Mouse (Mus musculus): ENCODE measurements at regions not wholly inside any gene's neighbourhood (a gene's known extent, or its start where the extent isn't known, plus 50 kb on each side); places are given as distances from the start of the nearest gene placed in this dataset.
A peak's percentile ranks its signal among the peaks of the same experiment; 100 is the strongest.
"Not testable (repeated sequence)": the region's sequence is repeated elsewhere in the genome, so short reads cannot be mapped to it uniquely, and the experiment has no call there.

DNA sequence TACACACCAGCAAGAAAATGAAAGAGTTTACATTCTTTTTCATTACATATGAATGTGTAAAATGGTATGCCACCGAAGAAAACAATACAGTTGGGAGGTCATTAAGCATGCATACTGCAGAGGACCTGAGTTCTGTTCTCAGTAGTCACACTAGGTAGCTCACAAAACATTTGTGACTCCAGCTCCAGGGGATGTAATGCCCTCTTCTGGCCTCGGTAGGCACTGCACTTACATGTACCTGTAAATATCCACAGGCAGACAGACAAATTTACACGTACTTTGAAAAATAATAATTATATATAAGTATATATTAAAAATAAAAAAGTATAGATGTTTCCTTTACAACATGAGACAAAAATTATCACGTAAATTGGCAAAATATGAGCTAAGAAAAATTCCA lies 342.3 kb upstream of the Gm28363 start:
- peak in 1 of 2 experiments; percentile 2 for DNase-seq

GRCm38 (mm10) chr1:117356418-117357194 lies 340.3 kb upstream of the Gm28363 start:
- DNase-seq: no peak

GRCm38 (mm10) chr1:117364066-117364465 lies 332.9 kb upstream of the Gm28363 start:
- no peak for DNase-seq

DNA sequence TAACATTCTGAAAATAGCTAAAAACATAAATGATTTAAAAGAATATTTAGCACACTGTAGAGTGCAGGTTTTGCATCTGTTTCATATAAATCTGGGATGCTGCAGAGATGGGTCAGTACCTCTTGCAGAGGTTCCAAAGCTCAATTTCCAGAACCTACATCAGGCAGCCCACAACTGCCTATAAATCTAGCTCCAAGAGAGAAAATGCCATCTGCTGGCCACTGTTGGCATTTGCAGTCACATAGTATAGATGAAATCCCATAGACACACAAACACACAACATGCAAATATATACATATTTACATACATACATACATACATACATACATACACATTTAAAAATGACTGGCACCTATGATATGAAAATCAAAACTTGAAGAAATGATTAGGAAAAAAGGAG lies 284.6 kb upstream of the Gm28363 start:
- no peak for DNase-seq

DNA sequence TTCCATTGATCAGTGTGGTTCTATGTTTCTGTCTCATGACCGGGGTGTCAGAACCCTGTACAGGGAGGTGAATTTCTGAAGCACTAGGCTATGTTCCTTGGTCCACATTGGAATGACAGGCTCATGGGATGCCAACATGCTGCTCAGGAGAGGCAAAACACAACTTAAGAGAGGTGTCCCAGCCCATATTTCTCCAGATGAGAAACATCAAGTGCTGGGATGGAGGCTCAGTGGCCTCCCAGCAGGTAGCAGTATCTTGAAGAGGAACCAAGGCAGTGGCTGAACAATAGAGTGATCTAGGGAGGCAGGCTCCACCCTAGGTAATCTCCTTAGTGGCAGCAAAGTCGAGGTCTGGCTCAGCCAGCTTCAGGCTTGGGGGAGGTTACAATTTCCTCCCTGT lies 239.2 kb upstream of the Gm28363 start:
- DNase-seq: no peak

GRCm38 (mm10) chr1:117458156-117458850 lies 238.6 kb upstream of the Gm28363 start:
- DNase-seq: not testable (repeated sequence)

GRCm38 (mm10) chr1:117459126-117459525 lies 237.8 kb upstream of the Gm28363 start:
- DNase-seq: not testable (repeated sequence)

DNA sequence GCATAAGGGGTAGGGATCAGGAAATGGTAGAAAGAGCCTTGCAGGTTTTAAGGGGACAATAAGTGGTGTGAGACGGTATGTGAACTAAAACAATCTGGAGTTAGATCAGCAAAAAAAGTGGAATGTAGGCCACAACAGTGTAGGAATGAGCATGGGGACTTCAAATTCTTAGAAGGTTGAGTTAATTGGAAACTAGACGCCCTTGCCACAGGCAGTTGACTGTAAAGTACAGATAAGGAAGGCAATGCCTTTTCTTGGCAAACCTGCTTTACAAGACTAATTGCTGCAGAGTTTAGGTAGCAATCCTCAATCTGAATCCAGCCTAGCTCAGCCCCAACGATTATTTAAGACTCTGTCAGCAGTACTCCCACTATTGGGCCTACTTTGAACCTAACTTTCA lies 206.8 kb upstream of the Gm28363 start:
- DNase-seq: no peak

- DNase-seq: no peak
These were observed 199.9 kb upstream of the Gm28363 start for GRCm38 (mm10) chr1:117497003-117497402.

GRCm38 (mm10) chr1:117519498-117520032 lies 177.4 kb upstream of the Gm28363 start:
- DNase-seq: no peak
